Mouse (Mus musculus): Measurements from ENCODE around the gene Fgf4. TPM values are rescaled to one million over a fixed set of nuclear protein-coding genes. Genes with fewer than 3 reads are reported as not detected.

The Fgf4 gene
- polyA plus RNA-seq, 1 experiment from 2014 or later, result not detected

DNA sequence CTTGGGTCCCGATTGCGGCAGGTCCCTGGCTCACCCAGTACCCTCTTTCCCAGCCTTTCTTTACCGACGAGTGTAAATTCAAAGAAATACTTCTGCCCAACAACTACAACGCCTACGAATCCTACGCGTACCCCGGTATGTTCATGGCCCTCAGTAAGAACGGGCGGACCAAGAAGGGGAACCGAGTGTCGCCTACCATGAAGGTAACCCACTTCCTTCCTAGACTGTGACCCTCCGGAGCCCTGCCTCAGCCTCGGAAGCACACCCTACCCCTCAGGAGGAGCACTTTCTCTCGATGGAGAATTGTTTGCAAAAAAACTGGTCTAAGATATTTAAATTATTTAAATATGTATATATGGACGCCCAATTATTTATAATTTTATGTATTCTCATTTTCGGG lies 15.5 kb downstream of the Fgf4 start:
- Histone ChIP-seq H3K27me3 (ENCODE audit: insufficient read depth, low read length) (peaks cover 41% of the 10 kb centered on the region), H3K4me2 (ENCODE audit: low read length) (no peak overlapping the region), H3K27ac (no peak overlapping the region), H3K36me3 (ENCODE audit: insufficient read depth, low read length) (no peaks in the 10 kb centered on the region), H3K4me3 (replicated peaks; ENCODE audit: low read depth, low read length) (no peak overlapping the region), H3K4me1 (replicated peaks; ENCODE audit: insufficient read depth, low read length) (peaks cover 8% of the 10 kb centered on the region; the same call in 1 of the 2 replicates), H3K9me3 (replicated peaks; ENCODE audit: low read length) (no peaks in the 10 kb centered on the region), H3K9ac (ENCODE audit: low read depth, low read length) (no peak overlapping the region)
- DNase-seq (ENCODE audit: low spot score) (no peak), ATAC-seq (replicated peaks; ENCODE audit: low FRiP score, low read depth) (no peak)
- WGBS, result 4% methylated on average over 18 of the region's 18 CpGs
- no peak for TF ChIP-seq CTCF (IDR thresholded peaks at IDR 0.05; ENCODE audit: low read depth)

DNA sequence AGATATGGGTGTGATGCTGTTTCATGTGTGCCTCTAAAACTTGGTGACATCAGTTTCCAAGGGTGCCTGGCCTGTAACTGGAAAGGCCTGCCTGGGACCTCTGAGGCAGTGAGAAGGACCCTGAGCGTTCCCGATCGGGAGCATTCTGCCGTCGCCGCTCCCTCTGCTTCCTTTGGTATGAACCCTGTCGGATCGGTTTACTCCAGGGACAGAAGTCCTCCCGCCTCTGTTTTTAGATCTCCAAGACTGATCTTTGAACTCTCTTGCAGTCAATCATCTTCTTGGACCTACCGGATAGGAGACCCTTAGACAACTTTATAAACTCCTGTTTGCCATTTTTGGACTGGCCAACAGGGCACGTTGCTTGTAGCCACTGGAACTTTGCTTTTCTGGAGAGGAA lies 16.0 kb downstream of the Fgf4 start:
- Histone ChIP-seq H3K36me3 (ENCODE audit: insufficient read depth, low read length) (no peaks in the 10 kb centered on the region), H3K4me2 (ENCODE audit: low read length) (no peak overlapping the region), H3K27ac (no peak overlapping the region), H3K4me1 (replicated peaks; ENCODE audit: insufficient read depth, low read length) (peaks cover 8% of the 10 kb centered on the region; the same call in 1 of the 2 replicates), H3K27me3 (ENCODE audit: insufficient read depth, low read length) (peaks cover 41% of the 10 kb centered on the region), H3K9ac (ENCODE audit: low read depth, low read length) (no peak overlapping the region), H3K4me3 (replicated peaks; ENCODE audit: low read depth, low read length) (no peak overlapping the region), H3K9me3 (replicated peaks; ENCODE audit: low read length) (no peaks in the 10 kb centered on the region)
- WGBS, result 4% methylated on average over 11 of the region's 11 CpGs
- DNase-seq (ENCODE audit: low spot score) (peak; percentile 44), ATAC-seq (replicated peaks; ENCODE audit: low FRiP score, low read depth) (no peak)
- no peak for TF ChIP-seq CTCF (IDR thresholded peaks at IDR 0.05; ENCODE audit: low read depth)

DNA sequence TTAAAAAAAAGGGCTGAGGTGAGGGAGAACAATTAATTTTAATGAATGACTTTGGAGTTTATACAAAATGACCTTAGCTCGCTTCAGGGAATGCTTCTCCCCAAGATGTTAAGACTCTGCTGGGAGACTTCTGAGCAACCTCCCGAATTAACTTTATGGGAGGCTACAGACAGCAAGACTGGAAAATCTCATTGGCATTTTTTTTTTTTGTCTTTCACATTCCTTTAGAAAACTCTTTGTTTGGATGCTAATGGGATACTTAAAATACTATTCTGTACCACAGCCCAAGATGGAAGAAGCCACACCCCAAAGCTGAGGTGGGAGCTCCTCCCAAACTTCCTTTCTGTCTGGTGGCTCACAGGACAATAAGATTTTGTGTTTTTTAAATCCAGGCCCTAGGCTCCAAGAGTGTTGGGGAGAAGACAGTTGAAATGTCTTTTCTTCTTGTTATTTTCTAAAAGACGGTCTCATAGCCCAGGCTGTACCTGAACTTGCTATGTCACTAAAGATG lies 17.0 kb downstream of the Fgf4 start:
- no peak for DNase-seq (ENCODE audit: low spot score)

DNA sequence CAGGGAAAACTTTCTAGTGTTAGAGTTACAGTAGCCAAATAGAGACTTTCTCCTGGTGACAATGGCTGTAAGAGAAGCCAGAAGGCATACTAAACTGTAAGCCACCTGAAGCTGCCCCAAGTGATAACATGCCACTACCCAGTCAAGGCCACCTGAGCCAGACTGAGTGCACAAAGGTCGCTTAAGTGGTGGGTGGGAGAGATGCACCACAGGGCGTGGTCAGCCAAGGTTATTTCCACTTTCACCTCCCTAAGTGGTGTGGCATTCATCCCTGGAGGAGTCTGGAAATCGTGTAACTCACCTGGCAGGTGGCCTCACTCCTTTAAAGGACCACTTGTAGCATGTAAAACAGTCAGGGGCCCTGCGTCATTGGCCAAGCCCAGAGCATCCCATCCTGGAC lies 20.0 kb downstream of the Fgf4 start:
- peaks cover 21% of the 10 kb centered on the region for H3K27me3 ChIP-seq (ENCODE audit: insufficient read depth, low read length)

More for the DNA sequence above, 17.0 kb downstream of the Fgf4 start:
- Histone ChIP-seq H3K9me3 (replicated peaks; ENCODE audit: low read length) (no peaks in the 10 kb centered on the region), H3K27ac (no peak overlapping the region), H3K36me3 (ENCODE audit: insufficient read depth, low read length) (no peaks in the 10 kb centered on the region), H3K4me1 (replicated peaks; ENCODE audit: insufficient read depth, low read length) (peaks cover 8% of the 10 kb centered on the region; the same call in 1 of the 2 replicates), H3K27me3 (ENCODE audit: insufficient read depth, low read length) (peaks cover 41% of the 10 kb centered on the region), H3K4me2 (ENCODE audit: low read length) (no peak overlapping the region), H3K4me3 (replicated peaks; ENCODE audit: low read depth, low read length) (no peak overlapping the region), H3K9ac (ENCODE audit: low read depth, low read length) (no peak overlapping the region)
- TF ChIP-seq CTCF (IDR thresholded peaks at IDR 0.05; ENCODE audit: low read depth), result no peak
- WGBS, result 36% methylated on average over 3 of the region's 3 CpGs
- ATAC-seq (replicated peaks; ENCODE audit: low FRiP score, low read depth), result no peak

DNA sequence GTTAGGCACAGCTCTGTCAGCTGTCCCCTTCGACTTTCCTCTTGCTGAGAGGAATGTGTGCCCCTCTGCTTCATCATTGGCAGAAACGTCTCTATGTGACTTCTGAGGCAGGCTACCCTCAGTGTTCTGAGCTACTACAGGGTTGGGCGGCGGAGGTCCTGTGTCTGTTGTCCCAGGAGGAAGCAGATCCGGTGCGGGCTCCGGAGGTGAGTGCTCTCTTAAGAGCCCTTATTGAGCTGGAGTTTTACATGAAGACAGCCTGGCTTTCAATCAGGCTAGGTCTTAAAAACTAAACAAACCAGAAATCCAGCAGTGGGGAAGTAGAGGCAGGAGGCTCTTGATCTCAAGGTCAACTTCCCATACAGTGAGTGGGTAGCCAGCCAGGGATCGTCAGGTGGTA lies 20.4 kb downstream of the Fgf4 start:
- WGBS, result 81% methylated on average over 8 of the region's 8 CpGs
- no peaks in the 10 kb centered on the region for H3K36me3 ChIP-seq (ENCODE audit: insufficient read depth, low read length)
- H3K9me3 ChIP-seq (replicated peaks; ENCODE audit: low read length), result no peaks in the 10 kb centered on the region
- DNase-seq (ENCODE audit: low spot score) (no peak), ATAC-seq (replicated peaks; ENCODE audit: low FRiP score, low read depth) (no peak)
- H3K4me2 ChIP-seq (ENCODE audit: low read length), result no peak overlapping the region
- no peak overlapping the region for H3K9ac ChIP-seq (ENCODE audit: low read depth, low read length)
- no peak overlapping the region for H3K27ac ChIP-seq
- H3K4me1 ChIP-seq (replicated peaks; ENCODE audit: insufficient read depth, low read length), result no peaks in the 10 kb centered on the region
- no peak for TF ChIP-seq CTCF (IDR thresholded peaks at IDR 0.05; ENCODE audit: low read depth)
- peaks cover 19% of the 10 kb centered on the region for H3K27me3 ChIP-seq (ENCODE audit: insufficient read depth, low read length)
- H3K4me3 ChIP-seq (replicated peaks; ENCODE audit: low read depth, low read length), result no peak overlapping the region

More for the DNA sequence above, 20.0 kb downstream of the Fgf4 start:
- ATAC-seq (replicated peaks; ENCODE audit: low FRiP score, low read depth) (no peak), DNase-seq (ENCODE audit: low spot score) (no peak)
- WGBS, result 59% methylated on average over 4 of the region's 4 CpGs
- no peak overlapping the region for H3K4me2 ChIP-seq (ENCODE audit: low read length)
- no peak overlapping the region for H3K4me3 ChIP-seq (replicated peaks; ENCODE audit: low read depth, low read length)
- no peaks in the 10 kb centered on the region for H3K9me3 ChIP-seq (replicated peaks; ENCODE audit: low read length)
- H3K27ac ChIP-seq, result no peak overlapping the region
- no peaks in the 10 kb centered on the region for H3K4me1 ChIP-seq (replicated peaks; ENCODE audit: insufficient read depth, low read length)
- no peak for TF ChIP-seq CTCF (IDR thresholded peaks at IDR 0.05; ENCODE audit: low read depth)
- no peak overlapping the region for H3K9ac ChIP-seq (ENCODE audit: low read depth, low read length)
- H3K36me3 ChIP-seq (ENCODE audit: insufficient read depth, low read length), result no peaks in the 10 kb centered on the region

DNA sequence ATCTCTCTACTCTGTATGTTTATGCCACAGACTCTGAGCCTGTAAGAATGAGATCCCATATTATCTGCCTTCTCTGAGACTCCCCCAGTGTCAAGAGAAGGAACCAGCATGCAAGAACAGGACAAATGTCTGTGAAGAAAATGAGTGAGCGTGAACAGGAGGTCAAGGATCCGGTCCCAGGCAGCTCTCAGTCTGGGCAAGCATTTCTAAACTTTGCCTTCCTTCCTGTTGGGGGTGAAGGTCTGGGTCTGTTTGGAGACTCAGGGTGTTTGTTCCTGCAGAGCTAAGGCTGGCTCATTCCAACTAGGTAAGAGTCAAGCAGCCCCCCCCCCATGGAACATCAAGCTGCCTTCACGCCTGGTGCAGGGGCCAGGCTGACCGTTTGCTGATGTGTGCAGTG lies 25.3 kb downstream of the Fgf4 start:
- H3K36me3 ChIP-seq (ENCODE audit: insufficient read depth, low read length), result no peaks in the 10 kb centered on the region
- no peaks in the 10 kb centered on the region for H3K9me3 ChIP-seq (replicated peaks; ENCODE audit: low read length)
- 52% methylated on average over 4 of the region's 4 CpGs for WGBS
- H3K9ac ChIP-seq (ENCODE audit: low read depth, low read length), result no peak overlapping the region
- no peak overlapping the region for H3K27ac ChIP-seq
- ATAC-seq (replicated peaks; ENCODE audit: low FRiP score, low read depth) (no peak), DNase-seq (ENCODE audit: low spot score) (no peak)
- no peaks in the 10 kb centered on the region for H3K4me1 ChIP-seq (replicated peaks; ENCODE audit: insufficient read depth, low read length)
- TF ChIP-seq CTCF (IDR thresholded peaks at IDR 0.05; ENCODE audit: low read depth), result no peak
- no peak overlapping the region for H3K4me2 ChIP-seq (ENCODE audit: low read length)
- H3K4me3 ChIP-seq (replicated peaks; ENCODE audit: low read depth, low read length), result no peak overlapping the region
- no peaks in the 10 kb centered on the region for H3K27me3 ChIP-seq (ENCODE audit: insufficient read depth, low read length)

DNA sequence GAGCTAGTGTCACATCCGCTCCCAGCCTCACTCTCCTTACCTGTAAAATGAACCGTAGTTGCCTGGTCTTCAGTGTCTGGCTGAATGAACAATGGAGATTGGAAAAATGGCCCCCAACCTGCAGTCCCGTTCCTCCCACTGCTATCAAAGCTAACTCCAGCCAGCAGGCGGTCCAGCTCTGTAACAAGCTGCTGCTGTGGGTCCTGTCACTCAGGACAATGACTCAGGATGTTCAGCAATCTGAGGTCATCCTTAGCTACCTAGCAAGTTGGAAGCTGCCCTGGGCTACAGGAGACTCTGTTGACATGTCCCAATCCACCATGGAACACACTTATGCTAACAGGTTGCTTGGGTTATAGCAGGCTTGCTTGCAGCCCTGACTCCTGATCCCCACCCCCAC lies 26.0 kb downstream of the Fgf4 start:
- no peak for TF ChIP-seq CTCF (IDR thresholded peaks at IDR 0.05; ENCODE audit: low read depth)
- 66% methylated on average over 4 of the region's 4 CpGs for WGBS
- Histone ChIP-seq H3K4me3 (replicated peaks; ENCODE audit: low read depth, low read length) (no peak overlapping the region), H3K27ac (no peak overlapping the region), H3K27me3 (ENCODE audit: insufficient read depth, low read length) (no peaks in the 10 kb centered on the region), H3K9ac (ENCODE audit: low read depth, low read length) (no peak overlapping the region), H3K36me3 (ENCODE audit: insufficient read depth, low read length) (no peaks in the 10 kb centered on the region), H3K4me2 (ENCODE audit: low read length) (no peak overlapping the region), H3K9me3 (replicated peaks; ENCODE audit: low read length) (no peaks in the 10 kb centered on the region), H3K4me1 (replicated peaks; ENCODE audit: insufficient read depth, low read length) (no peaks in the 10 kb centered on the region)
- DNase-seq (ENCODE audit: low spot score) (no peak), ATAC-seq (replicated peaks; ENCODE audit: low FRiP score, low read depth) (no peak)

Measured in kidney, postnatal 0 days (tissue).